Mouse (Mus musculus) CH12.LX (cell line): Measurements from ENCODE around the gene Atp8a2. TPM values are rescaled to one million over a fixed set of nuclear protein-coding genes. Genes with fewer than 3 reads are reported as not detected.

Experiments
- DNase-seq: peaks from one replicate; pipeline ENCODE4 v3.0.0-alpha.2; 2013; ENCODE audit errors: extremely low read depth
- H3K27ac ChIP-seq: 2 replicates; pipeline ENCODE4 v1.5.1; 2012; ENCODE audit warnings: low read depth, mild to moderate bottlenecking, control low read depth, moderate library complexity; ENCODE audit not compliant: insufficient read depth
- H3K27me3 ChIP-seq: replicated peaks from 2 replicates; pipeline ENCODE3; 2012; ENCODE audit warnings: inconsistent platforms
- H3K36me3 ChIP-seq, 2 experiments: replicated peaks in 1 of 2; 2 replicates each; pipeline versions ENCODE3 to v1.6.1; 2012; ENCODE audit warnings: inconsistent platforms in 1 of 2, low read length in 1 of 2, mild to moderate bottlenecking in 1 of 2, mixed read lengths in 1 of 2, moderate library complexity in 1 of 2; ENCODE audit not compliant: control insufficient read depth in 1 of 2, insufficient read depth in 1 of 2
- H3K4me1 ChIP-seq, 2 experiments: 2 replicates each; pipeline ENCODE4 v1.6.1; 2012; ENCODE audit warnings: inconsistent platforms in 1 of 2, moderate library complexity in 1 of 2; ENCODE audit not compliant: insufficient read depth in 2 of 2, control insufficient read depth in 1 of 2
- H3K4me2 ChIP-seq: 2 replicates; pipeline ENCODE4 v1.6.1; 2012; ENCODE audit warnings: low read depth, mild to moderate bottlenecking, control low read depth; ENCODE audit not compliant: poor library complexity, insufficient read depth, severe bottlenecking
- H3K4me3 ChIP-seq, 3 experiments: fragments of 150-350 bp in 1 of 3; sonication (generic) in 1 of 3; replicated peaks in 1 of 3; 2 replicates each; pipeline versions ENCODE3 to v1.5.1; 2011 to 2012; ENCODE audit warnings: low read depth in 2 of 3, low read length in 2 of 3, mild to moderate bottlenecking in 2 of 3, moderate library complexity in 2 of 3, control low read depth in 1 of 3, improper control_type of control experiment in 1 of 3, inconsistent platforms in 1 of 3, mixed read lengths in 1 of 3; ENCODE audit not compliant: poor library complexity in 1 of 3
- H3K79me2 ChIP-seq: replicated peaks from 2 replicates; pipeline ENCODE4 v1.6.1; 2012; ENCODE audit warnings: mild to moderate bottlenecking, moderate library complexity; ENCODE audit not compliant: control insufficient read depth, poor library complexity, insufficient read depth, severe bottlenecking; ENCODE audit errors: extremely low read depth
- H3K9ac ChIP-seq: 2 replicates; pipeline ENCODE4 v1.6.1; 2012; ENCODE audit warnings: low read depth, mild to moderate bottlenecking, control low read depth, moderate library complexity; ENCODE audit not compliant: insufficient read depth
- H3K9me3 ChIP-seq: replicated peaks from 2 replicates; pipeline ENCODE3; 2012; ENCODE audit warnings: low read length, inconsistent platforms, mixed read lengths
- CHD1 ChIP-seq: IDR thresholded peaks from 2 replicates; pipeline ENCODE4 v1.6.1; 2012; ENCODE audit warnings: low read depth, low read length, improper control_type of control experiment, inconsistent platforms
- CHD2 ChIP-seq: IDR thresholded peaks from 2 replicates; pipeline ENCODE4 v1.6.1; 2011; ENCODE audit warnings: low read length, improper control_type of control experiment
- ELF1 ChIP-seq: IDR thresholded peaks from 2 replicates; pipeline ENCODE4 v1.6.1; 2014; ENCODE audit warnings: low read depth, mild to moderate bottlenecking, inconsistent platforms, low read length, improper control_type of control experiment
- EP300 ChIP-seq: IDR thresholded peaks from 2 replicates; pipeline ENCODE4 v1.6.1; 2011; ENCODE audit warnings: low read length, improper control_type of control experiment
- ETS1 ChIP-seq: conservative IDR thresholded peaks from 2 replicates; pipeline ENCODE4 v1.6.1; 2012; ENCODE audit warnings: low read depth, mild to moderate bottlenecking, inconsistent platforms, low read length, improper control_type of control experiment, moderate library complexity
- IRF4 ChIP-seq: IDR thresholded peaks from 2 replicates; pipeline ENCODE4 v1.6.1; 2014; ENCODE audit warnings: low read depth, mild to moderate bottlenecking, inconsistent platforms, low read length, improper control_type of control experiment
- JUN ChIP-seq: IDR thresholded peaks from 2 replicates; pipeline ENCODE4 v1.6.1; 2011; ENCODE audit warnings: low read depth, mild to moderate bottlenecking, low read length, improper control_type of control experiment, moderate library complexity; ENCODE audit not compliant: insufficient read depth
- JUND ChIP-seq: conservative IDR thresholded peaks from 2 replicates; pipeline ENCODE4 v1.6.1; 2011; ENCODE audit warnings: low read depth, low read length, improper control_type of control experiment
- KAT2A ChIP-seq: IDR thresholded peaks from 2 replicates; pipeline ENCODE4 v1.6.1; 2012; ENCODE audit warnings: low read length, improper control_type of control experiment, inconsistent platforms; ENCODE audit not compliant: insufficient replicate concordance
- MAFK ChIP-seq: IDR thresholded peaks from 2 replicates; pipeline ENCODE4 v1.6.1; 2011; ENCODE audit warnings: low read length, improper control_type of control experiment; ENCODE audit not compliant: insufficient replicate concordance
- MEF2A ChIP-seq: IDR thresholded peaks from 2 replicates; pipeline ENCODE4 v1.6.1; 2014; ENCODE audit warnings: low read depth, mild to moderate bottlenecking, inconsistent platforms, low read length, improper control_type of control experiment, borderline replicate concordance
- MXI1 ChIP-seq: IDR thresholded peaks from 2 replicates; pipeline ENCODE4 v1.6.1; 2011; ENCODE audit warnings: mild to moderate bottlenecking, low read depth, low read length, improper control_type of control experiment
- POLR2AphosphoS2 ChIP-seq: IDR thresholded peaks from 2 replicates; pipeline ENCODE4 v1.6.1; 2011; ENCODE audit warnings: low read depth, low read length, improper control_type of control experiment
- RAD21 ChIP-seq: IDR thresholded peaks from 2 replicates; pipeline ENCODE4 v1.6.1; 2011; ENCODE audit warnings: low read depth, mild to moderate bottlenecking, low read length, improper control_type of control experiment, moderate library complexity
- SMC3 ChIP-seq: IDR thresholded peaks from 2 replicates; pipeline ENCODE4 v1.6.1; 2011; ENCODE audit warnings: low read depth, low read length, improper control_type of control experiment
- TBP ChIP-seq: conservative IDR thresholded peaks from 2 replicates; pipeline ENCODE4 v1.6.1; 2011; ENCODE audit warnings: low read depth, low read length, improper control_type of control experiment
- UBTF ChIP-seq: IDR thresholded peaks from 2 replicates; pipeline ENCODE4 v1.6.1; 2012; ENCODE audit warnings: low read depth, mild to moderate bottlenecking, inconsistent platforms, low read length, improper control_type of control experiment, moderate library complexity
- USF1 ChIP-seq: IDR thresholded peaks from 2 replicates; pipeline ENCODE4 v1.6.1; 2014; ENCODE audit warnings: low read depth, mild to moderate bottlenecking, inconsistent platforms, low read length, improper control_type of control experiment
- ZC3H11A ChIP-seq: IDR thresholded peaks from 2 replicates; pipeline ENCODE4 v1.6.1; 2012; ENCODE audit warnings: low read depth, mild to moderate bottlenecking, inconsistent platforms, low read length, improper control_type of control experiment
- dilution Hi-C: fragments of 300-500 bp; cut with MboI; formaldehyde crosslinking; loops from 2 replicates; pipeline ENCODE4 v1.14.3; 2020; ENCODE audit warnings: low sequenced_read_pairs; ENCODE audit not compliant: extremely low pct_unique_long_range_greater_than_20kb, extremely low pct_ligation_motif_present
- in situ Hi-C: fragments of 300-500 bp; cut with MboI; formaldehyde crosslinking; loops from 3 replicates; pipeline ENCODE4 v1.14.3; 2019; ENCODE audit warnings: low sequenced_read_pairs, low pct_ligation_motif_present, low pct_unique_long_range_greater_than_20kb, mixed read lengths
- polyA plus RNA-seq: library from polyadenylated mRNA; unstranded; fragments of >175 nt; gene quantifications from 2 replicates; pipeline ENCODE4 v1.2.1, GENCODE M21; 2012; ENCODE audit warnings: low read depth; ENCODE audit not compliant: insufficient read length
- total RNA-seq, 2 experiments: library from RNA; depleted of rRNA; stranded (reverse); fragments of 300-350 nt in 1 of 2; fragments of >200 nt in 1 of 2; gene quantifications; 2 replicates each; pipeline ENCODE4 v1.2.3; 2012 to 2014

Atp8a2 gene
- total and polyA plus RNA-seq, 3 experiments: 0.15 to 0.29 (median 0.21) TPM

DNA sequence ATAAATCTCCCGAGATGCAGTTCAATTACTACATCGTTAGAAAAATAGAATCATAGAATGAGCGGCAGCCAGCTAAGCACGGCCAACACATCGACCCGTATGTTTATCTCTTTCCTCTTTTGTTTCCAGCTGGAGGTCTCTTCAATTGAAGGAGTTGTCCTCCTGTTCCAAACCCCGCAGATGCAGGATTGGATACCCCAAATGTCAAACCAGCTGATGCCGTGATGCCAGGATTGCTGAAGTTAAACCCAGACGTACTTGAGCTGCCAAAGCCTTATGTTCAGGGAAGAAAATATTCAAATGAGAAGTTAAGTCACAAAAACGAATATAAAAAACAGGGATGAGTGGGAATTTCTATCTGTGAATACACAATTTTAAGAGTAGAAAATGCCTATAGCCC, 22.9 kb upstream of the Atp8a2 start:
- no peak for DNase-seq
- H3K79me2 ChIP-seq: 0 out of 2 replicates have a peak, but pooled peaks cover 2% of the 10 kb centered on the region
- H3K27me3 ChIP-seq: no peaks in the 10 kb centered on the region
- dilution Hi-C loops: no loop called here
- in situ Hi-C loops: no loop called here
- no peak overlapping the region for H3K4me3 ChIP-seq
- H3K4me2 ChIP-seq: no peak overlapping the region
- no peak overlapping the region for H3K27ac ChIP-seq
- TF ChIP-seq RAD21 (no peak), SMC3 (no peak), JUN (no peak), ELF1 (no peak), ETS1 (no peak), TBP (no peak), MEF2A (no peak)
- no peaks in the 10 kb centered on the region for H3K9me3 ChIP-seq
- no peaks in the 10 kb centered on the region for H3K4me1 ChIP-seq
- peaks cover 18 to 64% of the 10 kb centered on the region in 2 experiments for H3K36me3 ChIP-seq
- H3K9ac ChIP-seq: no peak overlapping the region

GRCm38 (mm10) chr14:60217616-60218015, 20.6 kb upstream of the Atp8a2 start:
- peaks cover 15 to 54% of the 10 kb centered on the region in 2 experiments for H3K36me3 ChIP-seq

GRCm38 (mm10) chr14:60216125-60216524, 19.1 kb upstream of the Atp8a2 start:
- Histone ChIP-seq H3K79me2 (no peaks in the 10 kb centered on the region), H3K27me3 (no peaks in the 10 kb centered on the region), H3K4me1 (no peaks in the 10 kb centered on the region), H3K9ac (no peak overlapping the region), H3K36me3 (peaks cover 10 to 42% of the 10 kb centered on the region in 2 experiments)
- dilution Hi-C loops: no loop called here
- in situ Hi-C loops: no loop called here
- DNase-seq: no peak
- TF ChIP-seq UBTF: no peak
- TF ChIP-seq MXI1: no peak
- TF ChIP-seq JUND: no peak
- no peak for TF ChIP-seq POLR2AphosphoS2
- no peak for TF ChIP-seq TBP
- no peak for TF ChIP-seq MAFK
- no peak for TF ChIP-seq ZC3H11A
- no peak for TF ChIP-seq CHD1
- TF ChIP-seq KAT2A: no peak
- no peak for TF ChIP-seq MEF2A
- TF ChIP-seq USF1: no peak
- no peak for TF ChIP-seq IRF4
- TF ChIP-seq CHD2: no peak
- no peak for TF ChIP-seq EP300
- TF ChIP-seq, all 38 proteins: peak for 0
- no peak overlapping the region for H3K4me2 ChIP-seq
- H3K4me3 ChIP-seq: no peak overlapping the region
- H3K27ac ChIP-seq: no peak overlapping the region
- no peaks in the 10 kb centered on the region for H3K9me3 ChIP-seq

More at GRCm38 (mm10) chr14:60217616-60218015, 20.6 kb upstream of the Atp8a2 start:
- TF ChIP-seq ELF1 (no peak), MEF2A (no peak)
- TF ChIP-seq, all 38 proteins: peak for 0
- Histone ChIP-seq H3K4me1 (no peaks in the 10 kb centered on the region), H3K4me3 (no peak overlapping the region), H3K27me3 (no peaks in the 10 kb centered on the region), H3K27ac (no peak overlapping the region), H3K9me3 (no peaks in the 10 kb centered on the region), H3K4me2 (no peak overlapping the region), H3K9ac (no peak overlapping the region), H3K79me2 (no peaks in the 10 kb centered on the region)
- DNase-seq: no peak
- dilution Hi-C loops: no loop called here
- in situ Hi-C loops: no loop called here
